Mouse (Mus musculus) adrenal gland, postnatal 4 days (tissue): ENCODE data around the gene Inpp4b. TPM values are rescaled to one million over a fixed set of nuclear protein-coding genes. Genes with fewer than 3 reads are reported as not detected.

ENCODE experiments used
- DNase-seq, 2 experiments: peaks; one replicate each; pipeline ENCODE4 v3.0.0; 2021 to 2022; ENCODE audit warnings: low spot score in 2 of 2, mixed read lengths in 2 of 2
- long read RNA-seq, 2 experiments: library from polyadenylated mRNA; stranded (forward); transcript quantifications; one replicate each; pipeline ENCODE4 v2.0.0; 2021
- total RNA-seq, 2 experiments: library from RNA; stranded (reverse); gene quantifications; 2 replicates each; pipeline ENCODE4 v1.2.3; 2021

The Inpp4b gene
- total RNA-seq = 10 to 100 TPM in 1 of 2 experiments, 1 to 10 TPM in 1; 9.8 to 10.8 TPM
- long read RNA-seq, experiment 1 = 0 reads
- long read RNA-seq, experiment 2, partial matches to known transcripts = 3 of 5 reads
- long read RNA-seq, experiment 2, other reads (novel, unspliced or antisense) = 2 of 5 reads

- peak; percentile 19 to 36 for DNase-seq
These were observed at the start of gene Inpp4b for GRCm38 (mm10) chr8:81342236-81342998. Gene Inpp4b, plus strand, starts transcription at chr8:81342556.

- DNase-seq = no peak
These were observed 7.1 kb upstream of the Inpp4b start for GRCm38 (mm10) chr8:81335250-81335649.

DNA sequence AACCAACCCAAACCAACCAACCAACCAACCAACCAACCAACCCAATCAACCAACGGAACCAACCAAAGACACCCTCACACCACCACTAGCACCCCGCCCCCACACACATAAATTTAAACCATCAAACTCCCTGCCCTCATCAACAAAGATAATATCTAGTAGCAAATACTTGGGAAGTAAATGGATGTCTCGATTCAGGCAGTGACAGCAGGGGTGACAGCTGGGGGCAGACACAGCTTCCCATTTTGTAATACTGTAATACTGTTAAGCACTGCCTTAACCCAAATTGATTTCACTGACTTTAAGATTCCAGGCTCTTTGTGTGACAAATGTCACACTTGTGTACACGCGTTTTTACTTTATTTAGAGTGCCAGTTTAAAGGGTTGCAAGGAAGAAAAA lies 1.2 kb upstream of the Inpp4b start:
- no peak for DNase-seq

DNA sequence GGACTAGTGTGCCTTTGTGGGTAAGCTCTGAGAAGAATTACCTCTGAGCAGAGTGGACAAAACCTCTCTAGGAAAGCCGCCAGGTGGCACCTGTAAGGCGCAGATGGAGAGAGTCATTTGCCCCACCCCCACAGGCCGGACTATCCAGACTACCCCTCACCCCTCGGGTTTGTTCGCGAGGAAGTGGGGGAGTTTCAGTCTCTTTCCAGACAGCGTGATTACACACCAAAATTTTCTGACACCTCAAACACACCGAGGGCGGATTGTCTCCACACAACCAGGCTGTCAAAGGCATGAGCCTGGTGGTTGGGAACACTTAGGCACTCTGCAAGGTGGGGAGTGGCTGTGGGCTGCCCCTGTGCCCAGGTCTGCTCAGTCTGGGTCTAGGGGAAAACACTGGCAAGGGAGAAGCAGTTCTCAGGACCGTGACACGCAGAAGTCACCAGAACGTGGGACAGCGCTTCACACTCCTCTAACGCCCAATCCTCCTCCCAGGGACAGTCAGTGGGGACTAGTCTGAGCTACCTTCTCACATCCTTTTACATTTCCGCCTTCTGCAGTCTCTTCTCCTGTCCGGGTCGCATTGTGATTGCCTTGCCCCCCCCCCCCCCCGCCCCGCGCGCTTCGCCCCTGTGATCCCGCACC lies 643 bp upstream of the Inpp4b start:
- DNase-seq = peak; percentile 19 to 46

GRCm38 (mm10) chr8:81342999-81343302 lies 595 bp downstream of the Inpp4b start:
- DNase-seq = no peak

- DNase-seq = no peak
These were observed 2.9 kb downstream of the Inpp4b start for GRCm38 (mm10) chr8:81345170-81345697.

DNA sequence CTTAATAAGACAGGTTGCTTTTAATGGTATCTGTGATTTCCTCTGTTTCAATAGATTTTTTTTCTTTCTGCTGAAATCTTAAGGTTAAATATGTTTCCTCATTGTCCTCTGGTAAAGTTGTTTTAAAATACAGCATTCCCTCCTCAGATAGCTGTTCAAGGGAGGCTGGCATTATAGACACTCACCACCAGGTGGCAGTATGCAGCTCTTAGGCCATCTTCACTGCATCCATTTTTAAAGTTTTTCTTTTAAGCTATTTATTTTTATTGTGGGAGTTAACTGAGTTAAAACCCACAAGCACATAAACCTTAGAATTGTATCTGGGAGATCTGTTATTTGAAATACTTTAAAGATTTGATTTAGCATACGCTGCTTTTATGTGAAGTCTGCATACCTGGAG lies 7.1 kb downstream of the Inpp4b start:
- DNase-seq = no peak

DNA sequence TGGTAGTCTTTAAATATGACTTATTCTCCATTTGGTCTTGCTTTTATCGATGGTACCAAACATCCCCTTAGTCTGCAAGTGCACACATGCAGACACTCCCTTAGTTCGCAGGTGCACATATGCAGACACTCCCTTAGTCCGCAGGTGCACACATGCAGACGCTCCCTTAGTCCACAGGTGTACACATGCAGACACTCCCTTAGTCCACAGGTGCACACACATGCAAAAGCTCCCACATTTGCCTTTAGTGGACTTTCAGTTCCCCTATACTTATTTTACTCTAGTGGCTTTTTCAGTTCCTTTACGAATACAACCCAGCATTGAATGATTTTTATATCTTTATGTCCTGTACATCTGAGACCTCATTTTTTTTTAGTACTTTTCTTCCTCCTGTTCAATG lies 11.1 kb downstream of the Inpp4b start:
- DNase-seq = no peak

- no peak for DNase-seq
These were observed 15.8 kb downstream of the Inpp4b start for GRCm38 (mm10) chr8:81358108-81358507.

- no peak for DNase-seq
These were observed 18.2 kb downstream of the Inpp4b start for GRCm38 (mm10) chr8:81360518-81360917.

- DNase-seq = no peak
These were observed 18.8 kb downstream of the Inpp4b start for GRCm38 (mm10) chr8:81361162-81361561.

- DNase-seq = no peak
These were observed 28.3 kb downstream of the Inpp4b start for GRCm38 (mm10) chr8:81370607-81371006.

DNA sequence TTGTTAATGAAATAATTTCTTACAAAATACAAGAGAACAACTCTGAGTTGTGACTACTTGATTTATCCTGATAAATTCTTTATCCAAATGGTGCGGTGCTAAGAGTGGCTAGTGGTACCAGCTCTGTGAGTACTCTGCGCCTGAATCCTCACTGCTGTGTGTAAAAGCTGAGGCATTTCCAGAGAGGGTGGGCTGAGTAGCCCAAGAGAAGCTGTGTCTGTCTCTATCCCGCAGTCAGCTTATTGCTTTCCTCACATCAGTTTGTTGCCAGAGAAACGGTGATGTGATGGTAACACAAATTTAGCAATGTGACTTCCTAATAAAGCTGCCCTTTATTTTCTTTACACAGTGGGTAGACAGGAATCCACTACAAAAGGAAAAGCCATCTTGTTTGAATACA lies 29.5 kb downstream of the Inpp4b start:
- no peak for DNase-seq

DNA sequence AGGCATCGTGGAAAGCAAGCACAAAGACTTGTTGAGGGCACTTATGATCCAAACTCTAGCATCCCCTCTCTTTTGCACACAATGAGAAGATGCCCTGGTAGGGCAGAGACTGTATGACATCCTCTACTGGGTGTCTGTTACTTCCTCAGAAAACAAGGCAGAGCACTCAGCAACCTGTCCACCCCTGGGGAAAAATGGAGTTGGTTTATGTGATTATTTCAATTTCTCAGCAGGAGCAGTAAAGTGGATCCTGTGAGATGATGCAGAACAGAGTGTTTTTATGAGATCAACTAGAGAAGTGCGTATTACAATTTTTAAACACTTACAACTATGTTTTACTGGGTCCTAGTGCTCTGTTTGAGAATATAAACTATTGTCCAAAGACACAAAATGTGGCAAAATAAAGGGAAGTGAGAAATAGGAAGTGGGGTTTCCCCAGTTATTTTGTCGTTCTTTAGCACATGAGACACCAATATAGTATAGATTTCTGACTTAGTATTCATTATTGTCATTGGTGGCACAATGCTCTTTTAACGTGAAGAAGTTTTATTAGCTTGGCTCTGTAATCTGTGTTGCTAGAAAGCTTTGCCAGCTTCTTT lies 32.6 kb downstream of the Inpp4b start:
- no peak for DNase-seq

- no peak for DNase-seq
These were observed 46.6 kb downstream of the Inpp4b start for GRCm38 (mm10) chr8:81388953-81389352.

DNA sequence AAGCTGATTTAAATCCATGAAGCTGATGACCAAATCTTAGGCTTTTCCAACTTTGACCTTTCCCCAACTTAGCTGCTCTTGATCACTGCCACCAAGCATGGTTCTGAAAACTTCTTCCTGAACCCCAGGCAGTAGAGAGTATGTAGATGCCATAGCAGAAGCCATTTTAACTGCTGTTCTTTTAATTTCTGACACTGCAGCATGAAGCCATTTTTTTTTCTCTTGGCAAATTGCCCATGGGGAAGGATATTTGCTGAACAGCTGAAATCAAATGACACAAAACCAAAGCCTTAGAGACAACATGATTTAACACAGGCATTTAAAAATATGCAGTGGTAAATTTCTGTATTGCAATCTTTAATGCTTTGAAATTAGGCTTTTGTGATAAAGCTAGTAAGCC lies 56.7 kb downstream of the Inpp4b start:
- no peak for DNase-seq

DNA sequence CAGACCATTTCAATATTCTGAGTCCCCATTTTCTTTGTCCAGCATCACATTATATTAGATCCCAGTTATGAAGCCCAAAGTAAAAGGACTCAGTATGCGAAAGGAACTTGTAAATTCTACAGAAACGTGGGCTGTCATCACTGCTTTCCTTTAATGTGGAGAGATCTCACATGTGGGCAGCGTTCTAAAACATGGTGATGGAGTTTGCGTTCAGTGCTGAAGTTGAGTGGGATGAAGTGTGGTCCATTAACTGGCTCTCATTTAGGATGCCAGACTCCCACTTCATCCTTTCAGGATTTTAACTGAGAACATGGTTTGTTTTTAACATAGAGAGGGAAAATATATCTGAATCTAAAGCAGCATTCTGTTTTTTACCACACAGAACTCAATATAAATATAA lies 57.1 kb downstream of the Inpp4b start:
- DNase-seq = no peak

GRCm38 (mm10) chr8:81412707-81413106 lies 70.4 kb downstream of the Inpp4b start:
- no peak for DNase-seq

GRCm38 (mm10) chr8:81443957-81444356 lies 101.6 kb downstream of the Inpp4b start:
- no peak for DNase-seq

- DNase-seq = no peak
These were observed 107.4 kb downstream of the Inpp4b start for GRCm38 (mm10) chr8:81449798-81450197.

- no peak for DNase-seq
These were observed 109.7 kb downstream of the Inpp4b start for GRCm38 (mm10) chr8:81452082-81452481.

- no peak for DNase-seq
These were observed 112.5 kb downstream of the Inpp4b start for GRCm38 (mm10) chr8:81454830-81455229.
